Mouse (Mus musculus) spleen, adult 2 months (tissue): Measurements from ENCODE around the gene 1110008P14Rik. TPM values are rescaled to one million over a fixed set of nuclear protein-coding genes. Genes with fewer than 3 reads are reported as not detected.

Source experiments
- DNase-seq, 2 experiments: peaks; one replicate each; pipeline versions ENCODE4 v3.0.0 to v3.0.0-alpha.2; 2012 to 2021; ENCODE audit warnings: low spot score in 2 of 2, low read depth in 1 of 2
- H3K27ac ChIP-seq: fragments of 200-500 bp; 2 replicates; pipeline ENCODE4 v1.5.1; 2012; ENCODE audit warnings: low read length, inconsistent platforms; ENCODE audit not compliant: insufficient read depth
- H3K27me3 ChIP-seq: fragments of 200-500 bp; 2 replicates; pipeline ENCODE4 v1.6.1; 2012; ENCODE audit warnings: mild to moderate bottlenecking, moderate library complexity, low read length, inconsistent platforms; ENCODE audit not compliant: control insufficient read depth, insufficient read depth
- H3K36me3 ChIP-seq: fragments of 200-500 bp; 2 replicates; pipeline ENCODE4 v1.6.1; 2012; ENCODE audit warnings: mild to moderate bottlenecking, low read length, inconsistent platforms; ENCODE audit not compliant: control insufficient read depth, insufficient read depth
- H3K4me1 ChIP-seq: fragments of 200-500 bp; 2 replicates; pipeline ENCODE4 v1.6.1; 2011; ENCODE audit warnings: inconsistent platforms; ENCODE audit not compliant: control insufficient read depth, insufficient read depth, insufficient read length
- H3K4me3 ChIP-seq: fragments of 200-500 bp; 2 replicates; pipeline ENCODE4 v1.5.1; 2011; ENCODE audit warnings: mild to moderate bottlenecking, inconsistent platforms; ENCODE audit not compliant: insufficient read depth, insufficient read length; ENCODE audit errors: extremely low read depth
- CTCF ChIP-seq: fragments of 200-500 bp; IDR thresholded peaks from 2 replicates; pipeline ENCODE4 v1.5.1; 2011; ENCODE audit warnings: mild to moderate bottlenecking, inconsistent platforms; ENCODE audit not compliant: insufficient read depth, insufficient read length, insufficient replicate concordance; ENCODE audit errors: extremely low read depth
- POLR2A ChIP-seq: fragments of 200-500 bp; IDR thresholded peaks from 2 replicates; pipeline ENCODE4 v1.6.1; 2011; ENCODE audit warnings: low read depth, low read length, inconsistent platforms
- WGBS: fragments of 180-500 bp; shearing (Covaris S2); methylation state at CpG from one replicate; pipeline ENCODE4 v1.1.7; 2018; 5-methylcytosine and 5-hydroxymethylcytosine counted together
- polyA plus RNA-seq: library from polyadenylated mRNA; depleted of rRNA; stranded (reverse); fragments of >200 nt; gene quantifications from 2 replicates; pipeline ENCODE4 v1.2.3, GENCODE M21; 2012

The 1110008P14Rik gene
- polyA plus RNA-seq, 1 experiment, result 86.8 TPM

GRCm38 (mm10) chr2:32412742-32413531 lies 31.2 kb upstream of the 1110008P14Rik start:
- no peak for TF ChIP-seq POLR2A
- no peak for TF ChIP-seq CTCF
- Histone ChIP-seq H3K27ac (no peak overlapping the region), H3K36me3 (peaks cover 31% of the 10 kb centered on the region), H3K4me1 (no peaks in the 10 kb centered on the region), H3K27me3 (no peaks in the 10 kb centered on the region), H3K4me3 (no peak overlapping the region)
- DNase-seq, result no peak
- 85% methylated on average over 6 of the region's 6 CpGs for WGBS

GRCm38 (mm10) chr2:32411407-32411806 lies 29.7 kb upstream of the 1110008P14Rik start:
- Histone ChIP-seq H3K27me3 (no peaks in the 10 kb centered on the region), H3K27ac (no peak overlapping the region), H3K4me3 (no peak overlapping the region), H3K4me1 (no peaks in the 10 kb centered on the region), H3K36me3 (peaks cover 17% of the 10 kb centered on the region)
- TF ChIP-seq CTCF, result no peak
- no peak for TF ChIP-seq POLR2A
- DNase-seq, result no peak
- WGBS, result 89% methylated on average over 7 of the region's 7 CpGs

GRCm38 (mm10) chr2:32408429-32409424 lies 27.0 kb upstream of the 1110008P14Rik start:
- Histone ChIP-seq H3K27ac (no peak overlapping the region), H3K36me3 (no peaks in the 10 kb centered on the region), H3K4me1 (no peaks in the 10 kb centered on the region), H3K4me3 (no peak overlapping the region), H3K27me3 (no peaks in the 10 kb centered on the region)
- no peak for DNase-seq
- TF ChIP-seq POLR2A (no peak), CTCF (no peak)
- WGBS, result 92% methylated on average over 25 of the region's 25 CpGs

GRCm38 (mm10) chr2:32407144-32407824 lies 25.5 kb upstream of the 1110008P14Rik start:
- no peak for DNase-seq
- TF ChIP-seq POLR2A (no peak), CTCF (no peak)
- WGBS, result 84% methylated on average over 7 of the region's 7 CpGs
- Histone ChIP-seq H3K36me3 (no peaks in the 10 kb centered on the region; the same call in 1 of the 2 replicates), H3K27me3 (no peaks in the 10 kb centered on the region), H3K27ac (no peak overlapping the region), H3K4me1 (no peaks in the 10 kb centered on the region), H3K4me3 (no peak overlapping the region)

GRCm38 (mm10) chr2:32404663-32405062 lies 22.9 kb upstream of the 1110008P14Rik start:
- Histone ChIP-seq H3K4me1 (no peaks in the 10 kb centered on the region), H3K36me3 (peaks cover 10% of the 10 kb centered on the region), H3K4me3 (no peak overlapping the region), H3K27ac (no peak overlapping the region), H3K27me3 (no peaks in the 10 kb centered on the region)
- WGBS, result 15% methylated on average over 2 of the region's 2 CpGs
- peak; percentile 98; the same call in 1 of the 2 replicates for TF ChIP-seq CTCF
- no peak for TF ChIP-seq POLR2A
- peak; percentile 91 to 92 for DNase-seq

- H3K27me3 ChIP-seq, result no peaks in the 10 kb centered on the region
- peak overlapping the region; percentile 76 for H3K4me3 ChIP-seq
- TF ChIP-seq CTCF (no peak), POLR2A (no peak)
- H3K36me3 ChIP-seq, result peaks cover 8% of the 10 kb centered on the region; the same call in 1 of the 2 replicates
- no peak overlapping the region; the same call in 1 of the 2 replicates for H3K27ac ChIP-seq
- peaks cover 7% of the 10 kb centered on the region; the same call in 1 of the 2 replicates for H3K4me1 ChIP-seq
- 2% methylated on average over 15 of the region's 15 CpGs for WGBS
- no peak for DNase-seq
These were observed 15.0 kb upstream of the 1110008P14Rik start for GRCm38 (mm10) chr2:32396695-32397094.
